Mouse (Mus musculus) CH12.LX (cell line): ENCODE results near the gene Fchsd2. TPM values are rescaled to one million over a fixed set of nuclear protein-coding genes. Genes with fewer than 3 reads are reported as not detected.

Experiments used
- DNase-seq: peaks from one replicate; pipeline ENCODE4 v3.0.0-alpha.2; 2013; ENCODE audit errors: extremely low read depth
- H3K27ac ChIP-seq: 2 replicates; pipeline ENCODE4 v1.5.1; 2012; ENCODE audit warnings: low read depth, mild to moderate bottlenecking, control low read depth, moderate library complexity; ENCODE audit not compliant: insufficient read depth
- H3K27me3 ChIP-seq: replicated peaks from 2 replicates; pipeline ENCODE3; 2012; ENCODE audit warnings: inconsistent platforms
- H3K36me3 ChIP-seq, 2 experiments: replicated peaks in 1 of 2; 2 replicates each; pipeline versions ENCODE3 to v1.6.1; 2012; ENCODE audit warnings: inconsistent platforms in 1 of 2, low read length in 1 of 2, mild to moderate bottlenecking in 1 of 2, mixed read lengths in 1 of 2, moderate library complexity in 1 of 2; ENCODE audit not compliant: control insufficient read depth in 1 of 2, insufficient read depth in 1 of 2
- H3K4me1 ChIP-seq, 2 experiments: 2 replicates each; pipeline ENCODE4 v1.6.1; 2012; ENCODE audit warnings: inconsistent platforms in 1 of 2, moderate library complexity in 1 of 2; ENCODE audit not compliant: insufficient read depth in 2 of 2, control insufficient read depth in 1 of 2
- H3K4me2 ChIP-seq: 2 replicates; pipeline ENCODE4 v1.6.1; 2012; ENCODE audit warnings: low read depth, mild to moderate bottlenecking, control low read depth; ENCODE audit not compliant: poor library complexity, insufficient read depth, severe bottlenecking
- H3K4me3 ChIP-seq, 3 experiments: fragments of 150-350 bp in 1 of 3; sonication (generic) in 1 of 3; replicated peaks in 1 of 3; 2 replicates each; pipeline versions ENCODE3 to v1.5.1; 2011 to 2012; ENCODE audit warnings: low read depth in 2 of 3, low read length in 2 of 3, mild to moderate bottlenecking in 2 of 3, moderate library complexity in 2 of 3, control low read depth in 1 of 3, improper control_type of control experiment in 1 of 3, inconsistent platforms in 1 of 3, mixed read lengths in 1 of 3; ENCODE audit not compliant: poor library complexity in 1 of 3
- H3K79me2 ChIP-seq: replicated peaks from 2 replicates; pipeline ENCODE4 v1.6.1; 2012; ENCODE audit warnings: mild to moderate bottlenecking, moderate library complexity; ENCODE audit not compliant: control insufficient read depth, poor library complexity, insufficient read depth, severe bottlenecking; ENCODE audit errors: extremely low read depth
- H3K9ac ChIP-seq: 2 replicates; pipeline ENCODE4 v1.6.1; 2012; ENCODE audit warnings: low read depth, mild to moderate bottlenecking, control low read depth, moderate library complexity; ENCODE audit not compliant: insufficient read depth
- H3K9me3 ChIP-seq: replicated peaks from 2 replicates; pipeline ENCODE3; 2012; ENCODE audit warnings: low read length, inconsistent platforms, mixed read lengths
- CHD1 ChIP-seq: IDR thresholded peaks from 2 replicates; pipeline ENCODE4 v1.6.1; 2012; ENCODE audit warnings: low read depth, low read length, improper control_type of control experiment, inconsistent platforms
- EP300 ChIP-seq: IDR thresholded peaks from 2 replicates; pipeline ENCODE4 v1.6.1; 2011; ENCODE audit warnings: low read length, improper control_type of control experiment
- GABPA ChIP-seq: IDR thresholded peaks from 2 replicates; pipeline ENCODE4 v1.6.1; 2012; ENCODE audit warnings: low read depth, low read length, improper control_type of control experiment, inconsistent platforms; ENCODE audit not compliant: insufficient replicate concordance
- HCFC1 ChIP-seq: IDR thresholded peaks from 2 replicates; pipeline ENCODE4 v1.6.1; 2012; ENCODE audit warnings: low read depth, mild to moderate bottlenecking, inconsistent platforms, low read length, improper control_type of control experiment
- IRF4 ChIP-seq: IDR thresholded peaks from 2 replicates; pipeline ENCODE4 v1.6.1; 2014; ENCODE audit warnings: low read depth, mild to moderate bottlenecking, inconsistent platforms, low read length, improper control_type of control experiment
- KAT2A ChIP-seq: IDR thresholded peaks from 2 replicates; pipeline ENCODE4 v1.6.1; 2012; ENCODE audit warnings: low read length, improper control_type of control experiment, inconsistent platforms; ENCODE audit not compliant: insufficient replicate concordance
- MAFK ChIP-seq: IDR thresholded peaks from 2 replicates; pipeline ENCODE4 v1.6.1; 2011; ENCODE audit warnings: low read length, improper control_type of control experiment; ENCODE audit not compliant: insufficient replicate concordance
- MAX ChIP-seq: IDR thresholded peaks from 2 replicates; pipeline ENCODE4 v1.6.1; 2011; ENCODE audit warnings: low read length, improper control_type of control experiment
- MAZ ChIP-seq: IDR thresholded peaks from 2 replicates; pipeline ENCODE4 v1.6.1; 2012; ENCODE audit warnings: low read depth, mild to moderate bottlenecking, inconsistent platforms, low read length, improper control_type of control experiment, moderate library complexity
- MXI1 ChIP-seq: IDR thresholded peaks from 2 replicates; pipeline ENCODE4 v1.6.1; 2011; ENCODE audit warnings: mild to moderate bottlenecking, low read depth, low read length, improper control_type of control experiment
- PAX5 ChIP-seq: IDR thresholded peaks from 2 replicates; pipeline ENCODE4 v1.6.1; 2012; ENCODE audit warnings: low read length, inconsistent platforms, mixed read lengths
- POLR2A ChIP-seq: IDR thresholded peaks from 2 replicates; pipeline ENCODE4 v1.6.1; 2011; ENCODE audit warnings: low read depth, mild to moderate bottlenecking, improper control_type of control experiment, low read length
- RAD21 ChIP-seq: IDR thresholded peaks from 2 replicates; pipeline ENCODE4 v1.6.1; 2011; ENCODE audit warnings: low read depth, mild to moderate bottlenecking, low read length, improper control_type of control experiment, moderate library complexity
- SIN3A ChIP-seq: IDR thresholded peaks from 2 replicates; pipeline ENCODE4 v1.6.1; 2012; ENCODE audit warnings: low read length, improper control_type of control experiment, inconsistent platforms
- SMC3 ChIP-seq: IDR thresholded peaks from 2 replicates; pipeline ENCODE4 v1.6.1; 2011; ENCODE audit warnings: low read depth, low read length, improper control_type of control experiment
- TBP ChIP-seq: conservative IDR thresholded peaks from 2 replicates; pipeline ENCODE4 v1.6.1; 2011; ENCODE audit warnings: low read depth, low read length, improper control_type of control experiment
- ZC3H11A ChIP-seq: IDR thresholded peaks from 2 replicates; pipeline ENCODE4 v1.6.1; 2012; ENCODE audit warnings: low read depth, mild to moderate bottlenecking, inconsistent platforms, low read length, improper control_type of control experiment
- ZMIZ1 ChIP-seq: IDR thresholded peaks from 2 replicates; pipeline ENCODE4 v1.6.1; 2012; ENCODE audit warnings: low read depth, mild to moderate bottlenecking, inconsistent platforms, low read length, improper control_type of control experiment
- ZNF384 ChIP-seq: IDR thresholded peaks from 2 replicates; pipeline ENCODE4 v1.6.1; 2012; ENCODE audit warnings: low read depth, low read length, improper control_type of control experiment, inconsistent platforms
- dilution Hi-C: fragments of 300-500 bp; cut with MboI; formaldehyde crosslinking; loops from 2 replicates; pipeline ENCODE4 v1.14.3; 2020; ENCODE audit warnings: low sequenced_read_pairs; ENCODE audit not compliant: extremely low pct_unique_long_range_greater_than_20kb, extremely low pct_ligation_motif_present
- in situ Hi-C: fragments of 300-500 bp; cut with MboI; formaldehyde crosslinking; loops from 3 replicates; pipeline ENCODE4 v1.14.3; 2019; ENCODE audit warnings: low sequenced_read_pairs, low pct_ligation_motif_present, low pct_unique_long_range_greater_than_20kb, mixed read lengths
- polyA plus RNA-seq: library from polyadenylated mRNA; unstranded; fragments of >175 nt; gene quantifications from 2 replicates; pipeline ENCODE4 v1.2.1, GENCODE M21; 2012; ENCODE audit warnings: low read depth; ENCODE audit not compliant: insufficient read length
- total RNA-seq, 2 experiments: library from RNA; depleted of rRNA; stranded (reverse); fragments of 300-350 nt in 1 of 2; fragments of >200 nt in 1 of 2; gene quantifications; 2 replicates each; pipeline ENCODE4 v1.2.3; 2012 to 2014

Gene Fchsd2
- total and polyA plus RNA-seq, 3 experiments, result 23.8 to 38.2 (median 25.5) TPM

- TF ChIP-seq TBP (no peak), IRF4 (no peak), ZMIZ1 (no peak), MAFK (no peak)
- TF ChIP-seq, all 38 proteins: peak for 0
- in situ Hi-C loops (no loop called here), dilution Hi-C loops (no loop called here)
- Histone ChIP-seq H3K9me3 (no peaks in the 10 kb centered on the region), H3K4me2 (no peak overlapping the region), H3K9ac (no peak overlapping the region), H3K79me2 (peaks cover 63% of the 10 kb centered on the region), H3K4me1 (peaks cover 5 to 42% of the 10 kb centered on the region in 2 experiments; a peak in 2 of 4 replicates), H3K27me3 (no peaks in the 10 kb centered on the region), H3K36me3 (peaks cover 21 to 65% of the 10 kb centered on the region in 2 experiments), H3K27ac (no peak overlapping the region), H3K4me3 (no peak overlapping the region)
- no peak for DNase-seq
Measured at GRCm38 (mm10) chr7:101133591-101133990, 40.9 kb downstream of the Fchsd2 start.

GRCm38 (mm10) chr7:101134117-101134516, 41.5 kb downstream of the Fchsd2 start:
- Histone ChIP-seq H3K9ac (no peak overlapping the region), H3K79me2 (peaks cover 60% of the 10 kb centered on the region), H3K36me3 (peaks cover 20 to 69% of the 10 kb centered on the region in 2 experiments)
- dilution Hi-C loops, result no loop called here
- TF ChIP-seq ZC3H11A, result no peak
- no peak for TF ChIP-seq MXI1
- no peak for TF ChIP-seq MAZ
- TF ChIP-seq POLR2A, result no peak
- no peak for TF ChIP-seq CHD1
- no peak for TF ChIP-seq ZNF384
- TF ChIP-seq GABPA, result no peak
- no peak for TF ChIP-seq KAT2A
- no peak for TF ChIP-seq HCFC1
- no peak for TF ChIP-seq SIN3A
- no peak for TF ChIP-seq PAX5
- TF ChIP-seq, all 38 proteins: peak for 0
- no peak for DNase-seq
- Histone ChIP-seq H3K27me3 (no peaks in the 10 kb centered on the region), H3K4me2 (no peak overlapping the region), H3K27ac (no peak overlapping the region), H3K4me1 (peaks cover 5 to 37% of the 10 kb centered on the region in 2 experiments; a peak in 2 of 4 replicates), H3K9me3 (no peaks in the 10 kb centered on the region), H3K4me3 (no peak overlapping the region)
- in situ Hi-C loops, result no loop called here

DNA sequence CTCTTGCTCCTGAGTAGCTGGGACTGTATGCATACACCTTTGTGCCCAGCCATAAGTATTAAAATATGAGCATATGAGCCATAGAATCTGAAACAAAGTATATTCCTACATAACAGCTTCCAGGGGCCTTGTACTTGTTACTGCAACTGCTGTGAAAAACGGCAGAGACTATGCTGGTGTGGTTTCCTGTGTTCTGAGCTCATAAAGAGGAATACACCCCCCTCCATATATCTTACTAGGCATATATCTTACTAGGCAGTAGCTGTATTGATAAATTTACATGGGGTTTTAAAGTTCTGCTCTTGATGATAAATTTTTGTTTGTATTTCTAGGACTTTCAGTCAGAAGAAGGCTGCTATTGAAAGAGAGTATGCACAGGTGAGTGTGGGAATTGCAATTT, 46.2 kb downstream of the Fchsd2 start:
- Histone ChIP-seq H3K27me3 (no peaks in the 10 kb centered on the region), H3K36me3 (peaks cover 23 to 59% of the 10 kb centered on the region in 2 experiments), H3K27ac (no peak overlapping the region), H3K9me3 (no peaks in the 10 kb centered on the region), H3K4me3 (no peak overlapping the region), H3K4me2 (no peak overlapping the region), H3K4me1 (peaks cover 3 to 25% of the 10 kb centered on the region in 2 experiments; a peak in 1 of 4 replicates), H3K9ac (no peak overlapping the region), H3K79me2 (peaks cover 32% of the 10 kb centered on the region)
- DNase-seq, result no peak
- dilution Hi-C loops, result no loop called here
- TF ChIP-seq SMC3, result no peak
- TF ChIP-seq MAZ, result no peak
- no peak for TF ChIP-seq EP300
- TF ChIP-seq MAX, result no peak
- no peak for TF ChIP-seq RAD21
- no peak for TF ChIP-seq ZMIZ1
- no peak for TF ChIP-seq CHD1
- in situ Hi-C loops, result no loop called here
